Mouse (Mus musculus): ENCODE results near the gene Pigg. TPM values are rescaled to one million over a fixed set of nuclear protein-coding genes. Genes with fewer than 3 reads are reported as not detected.

Pigg gene
- total RNA-seq, 2 experiments from 2014 or later, result 3.4 to 5.0 TPM

- intact Hi-C loops (cut with DNase I), result no loop called here
- no peak for TF ChIP-seq CTCF (IDR thresholded peaks at IDR 0.05)
- Histone ChIP-seq H3K4me3 (peak overlapping the region; percentile 81), H3K27ac (peak overlapping the region; percentile 29; the same call in 1 of the 2 replicates)
- no peak for DNase-seq
Observed at GRCm38 (mm10) chr5:108366328-108366983, 54.0 kb downstream of the Pigg start.

- DNase-seq, result peak; percentile 46
- Histone ChIP-seq H3K4me3 (peak overlapping the region; percentile 81), H3K27ac (peak overlapping the region; percentile 29; the same call in 1 of the 2 replicates)
- peak; percentile 11; the same call in 1 of the 2 replicates for TF ChIP-seq CTCF (IDR thresholded peaks at IDR 0.05)
- intact Hi-C loops (cut with DNase I), result no loop called here
Observed at GRCm38 (mm10) chr5:108366984-108367841, 54.8 kb downstream of the Pigg start.

- no peak for TF ChIP-seq CTCF (IDR thresholded peaks at IDR 0.05)
- intact Hi-C loops (cut with DNase I), result no loop called here
- Histone ChIP-seq H3K4me3 (peak within 1 kb of the TSS; percentile 81), H3K27ac (peak within 1 kb of the TSS; percentile 29; the same call in 1 of the 2 replicates)
- peak; percentile 39 for DNase-seq
Observed at GRCm38 (mm10) chr5:108367871-108368332, 55.5 kb downstream of the Pigg start, which contains the start of gene Gm42517. Gm42517 (minus strand) TSS chr5:108367922.

GRCm38 (mm10) chr5:108368446-108368845 lies 56.0 kb downstream of the Pigg start:
- Histone ChIP-seq H3K27ac (no peak overlapping the region; the same call in 1 of the 2 replicates), H3K4me3 (peak overlapping the region; percentile 81)
- no peak for TF ChIP-seq CTCF (IDR thresholded peaks at IDR 0.05)
- intact Hi-C loops (cut with DNase I), result no loop called here
- no peak for DNase-seq

GRCm38 (mm10) chr5:108368851-108369621 lies 56.6 kb downstream of the Pigg start:
- peak; percentile 42 for DNase-seq
- Histone ChIP-seq H3K27ac (peak overlapping the region; percentile 4; the same call in 1 of the 2 replicates), H3K4me3 (peak overlapping the region; percentile 81)
- no peak for TF ChIP-seq CTCF (IDR thresholded peaks at IDR 0.05)
- intact Hi-C loops (cut with DNase I), result no loop called here

- TF ChIP-seq CTCF (IDR thresholded peaks at IDR 0.05), result no peak
- Histone ChIP-seq H3K27ac (no peak overlapping the region), H3K4me3 (no peak overlapping the region)
- no peak for DNase-seq
- intact Hi-C loops (cut with DNase I), result no loop called here
Observed at GRCm38 (mm10) chr5:108369964-108370363, 57.6 kb downstream of the Pigg start.

- no peak for TF ChIP-seq CTCF (IDR thresholded peaks at IDR 0.05)
- intact Hi-C loops (cut with DNase I), result no loop called here
- DNase-seq, result no peak
- Histone ChIP-seq H3K4me3 (no peak overlapping the region), H3K27ac (no peak overlapping the region)
Observed at GRCm38 (mm10) chr5:108374079-108374478, 61.7 kb downstream of the Pigg start.

- no peak for TF ChIP-seq CTCF (IDR thresholded peaks at IDR 0.05)
Observed at GRCm38 (mm10) chr5:108376059-108376458, 63.6 kb downstream of the Pigg start.

GRCm38 (mm10) chr5:108378346-108378745 lies 65.9 kb downstream of the Pigg start:
- intact Hi-C loops (cut with DNase I), result no loop called here
- Histone ChIP-seq H3K4me3 (no peak overlapping the region), H3K27ac (no peak overlapping the region)
- DNase-seq, result no peak
- TF ChIP-seq CTCF (IDR thresholded peaks at IDR 0.05), result no peak

More at GRCm38 (mm10) chr5:108376059-108376458, 63.6 kb downstream of the Pigg start:
- H3K4me3 ChIP-seq, result no peak overlapping the region
- no peak overlapping the region for H3K27ac ChIP-seq
- intact Hi-C loops (cut with DNase I), result no loop called here
- no peak for DNase-seq

GRCm38 (mm10) chr5:108385632-108386031 lies 73.2 kb downstream of the Pigg start:
- no peak overlapping the region for H3K27ac ChIP-seq
- TF ChIP-seq CTCF (IDR thresholded peaks at IDR 0.05), result no peak
- no peak overlapping the region for H3K4me3 ChIP-seq
- DNase-seq, result no peak
- intact Hi-C loops (cut with DNase I), result no loop called here

GRCm38 (mm10) chr5:108386449-108386848 lies 74.0 kb downstream of the Pigg start:
- intact Hi-C loops (cut with DNase I), result no loop called here
- TF ChIP-seq CTCF (IDR thresholded peaks at IDR 0.05), result no peak
- H3K4me3 ChIP-seq, result no peak overlapping the region

GRCm38 (mm10) chr5:108388201-108388600 lies 75.8 kb downstream of the Pigg start, which contains the start of gene Pde6b:
Pde6b (plus strand) TSS chr5:108388391.
- Histone ChIP-seq H3K4me3 (no peak within 1 kb of the TSS), H3K27ac (no peak within 1 kb of the TSS)
- intact Hi-C loops (cut with DNase I), result no loop called here
- no peak for TF ChIP-seq CTCF (IDR thresholded peaks at IDR 0.05)
- no peak for DNase-seq

More at GRCm38 (mm10) chr5:108386449-108386848, 74.0 kb downstream of the Pigg start:
- DNase-seq, result no peak
- no peak overlapping the region for H3K27ac ChIP-seq
